Mouse (Mus musculus) midbrain, embryonic 11.5 days (tissue): ENCODE results near the gene Lrig1. TPM values are rescaled to one million over a fixed set of nuclear protein-coding genes. Genes with fewer than 3 reads are reported as not detected.
A peak's percentile ranks its signal among the peaks of the same experiment; 100 is the strongest.

ENCODE experiments used
- ATAC-seq: fragments of 200-750 bp; cut with Nextera tagmentation; 2 replicates; pipeline ENCODE4 v1.8.0; 2017; ENCODE audit warnings: moderate TSS enrichment, moderate library complexity; ENCODE audit not compliant: low FRiP score
- DNase-seq: peaks from one replicate; pipeline ENCODE4 v3.0.0; 2015; ENCODE audit warnings: low spot score; ENCODE audit errors: missing footprints
- H3K27ac ChIP-seq: fragments of 300-500 bp; sonication (generic); 2 replicates; pipeline ENCODE4 v1.5.1; 2014; ENCODE audit warnings: low read depth, low read length
- H3K27me3 ChIP-seq: fragments of 300-500 bp; sonication (generic); 2 replicates; pipeline ENCODE4 v1.6.1; 2014; ENCODE audit warnings: mild to moderate bottlenecking, low read length, moderate library complexity, mixed read lengths; ENCODE audit not compliant: control insufficient read depth, insufficient read depth
- H3K36me3 ChIP-seq: fragments of 300-500 bp; sonication (generic); 2 replicates; pipeline ENCODE4 v1.6.1; 2014; ENCODE audit warnings: mild to moderate bottlenecking, low read length, moderate library complexity, mixed read lengths; ENCODE audit not compliant: control insufficient read depth, insufficient read depth
- H3K4me1 ChIP-seq: fragments of 300-500 bp; sonication (generic); 2 replicates; pipeline ENCODE4 v1.6.1; 2014; ENCODE audit warnings: low read length; ENCODE audit not compliant: control insufficient read depth, insufficient read depth
- H3K4me2 ChIP-seq: fragments of 300-500 bp; sonication (generic); 2 replicates; pipeline ENCODE4 v1.6.1; 2014; ENCODE audit warnings: mild to moderate bottlenecking, moderate library complexity
- H3K4me3 ChIP-seq: fragments of 300-500 bp; sonication (generic); 2 replicates; pipeline ENCODE4 v1.5.1; 2014; ENCODE audit warnings: low read depth, low read length
- H3K9ac ChIP-seq: fragments of 300-500 bp; sonication (generic); 2 replicates; pipeline ENCODE4 v1.6.1; 2014; ENCODE audit warnings: low read length
- H3K9me3 ChIP-seq: fragments of 300-500 bp; sonication (generic); 2 replicates; pipeline ENCODE4 v1.6.1; 2016; ENCODE audit warnings: low read length; ENCODE audit not compliant: control insufficient read depth
- WGBS: fragments of 180-500 bp; shearing (Covaris S2); extraction: QIAGEN DNeasy Blood & Tissue Kit; methylation state at CpG from one replicate; pipeline ENCODE4 v1.1.7; 2014; 5-methylcytosine and 5-hydroxymethylcytosine counted together
- polyA plus RNA-seq: library from polyadenylated mRNA; unstranded; fragments of >200 nt; fragmentation: Nextera tagmentation; extraction: Ambion mirVana; gene quantifications from 2 replicates; pipeline ENCODE4 v1.2.1, GENCODE M21; 2014

Gene Lrig1
- polyA plus RNA-seq, 1 experiment from 2014 or later: 17.4 TPM

DNA sequence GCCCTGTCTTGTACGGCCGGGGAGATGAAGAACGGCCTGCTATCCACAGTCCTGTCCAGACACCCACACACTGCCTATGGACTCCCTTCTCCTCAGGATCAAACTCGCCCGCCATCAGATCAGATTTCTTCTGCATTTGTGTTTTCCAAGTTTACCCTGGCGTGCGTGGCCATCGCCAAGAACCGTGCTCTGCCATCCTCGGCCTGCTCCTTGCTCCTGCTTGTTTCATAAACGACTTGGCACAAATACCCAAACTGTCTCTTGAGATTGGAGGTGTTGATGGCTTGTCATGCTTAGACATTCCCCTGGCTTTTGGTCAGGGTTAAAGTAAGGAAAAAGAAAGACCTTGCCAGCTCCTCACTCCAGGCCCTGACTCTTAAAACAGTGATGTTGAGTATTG is 105.2 kb downstream of the Lrig1 start:
- 94% methylated on average over 11 of the region's 11 CpGs for WGBS
- no peaks in the 10 kb centered on the region for H3K36me3 ChIP-seq
- ATAC-seq: no peak
- H3K27ac ChIP-seq: no peak overlapping the region
- DNase-seq: peak; percentile 45
- no peaks in the 10 kb centered on the region for H3K9me3 ChIP-seq
- no peak overlapping the region for H3K9ac ChIP-seq
- H3K27me3 ChIP-seq: no peaks in the 10 kb centered on the region
- no peak overlapping the region for H3K4me3 ChIP-seq
- H3K4me1 ChIP-seq: peaks cover 6% of the 10 kb centered on the region
- H3K4me2 ChIP-seq: no peak overlapping the region

GRCm38 (mm10) chr6:94594096-94594665 is 105.8 kb downstream of the Lrig1 start:
- Histone ChIP-seq H3K4me1 (peaks cover 6% of the 10 kb centered on the region), H3K27me3 (no peaks in the 10 kb centered on the region), H3K9me3 (no peaks in the 10 kb centered on the region), H3K9ac (no peak overlapping the region), H3K4me3 (no peak overlapping the region), H3K36me3 (no peaks in the 10 kb centered on the region), H3K27ac (no peak overlapping the region), H3K4me2 (no peak overlapping the region)
- ATAC-seq (no peak), DNase-seq (peak; percentile 54)
- WGBS: 88% methylated on average over 6 of the region's 6 CpGs

- Histone ChIP-seq H3K4me1 (peaks cover 6% of the 10 kb centered on the region), H3K36me3 (no peaks in the 10 kb centered on the region), H3K27me3 (no peaks in the 10 kb centered on the region), H3K4me2 (no peak overlapping the region), H3K9ac (no peak overlapping the region), H3K9me3 (no peaks in the 10 kb centered on the region), H3K4me3 (no peak overlapping the region), H3K27ac (no peak overlapping the region)
- ATAC-seq: no peak
- peak; percentile 73 for DNase-seq
- WGBS: 49% methylated on average over 4 of the region's 4 CpGs
These were observed 107.2 kb downstream of the Lrig1 start for GRCm38 (mm10) chr6:94592710-94593109.

- Histone ChIP-seq H3K9me3 (no peaks in the 10 kb centered on the region), H3K36me3 (no peaks in the 10 kb centered on the region), H3K4me1 (peaks cover 4% of the 10 kb centered on the region), H3K27me3 (no peaks in the 10 kb centered on the region), H3K4me2 (no peak overlapping the region), H3K9ac (no peak overlapping the region), H3K27ac (no peak overlapping the region), H3K4me3 (no peak overlapping the region)
- ATAC-seq (no peak), DNase-seq (peak; percentile 76)
- 58% methylated on average over 8 of the region's 8 CpGs for WGBS
These were observed 107.7 kb downstream of the Lrig1 start for GRCm38 (mm10) chr6:94592243-94592642.

DNA sequence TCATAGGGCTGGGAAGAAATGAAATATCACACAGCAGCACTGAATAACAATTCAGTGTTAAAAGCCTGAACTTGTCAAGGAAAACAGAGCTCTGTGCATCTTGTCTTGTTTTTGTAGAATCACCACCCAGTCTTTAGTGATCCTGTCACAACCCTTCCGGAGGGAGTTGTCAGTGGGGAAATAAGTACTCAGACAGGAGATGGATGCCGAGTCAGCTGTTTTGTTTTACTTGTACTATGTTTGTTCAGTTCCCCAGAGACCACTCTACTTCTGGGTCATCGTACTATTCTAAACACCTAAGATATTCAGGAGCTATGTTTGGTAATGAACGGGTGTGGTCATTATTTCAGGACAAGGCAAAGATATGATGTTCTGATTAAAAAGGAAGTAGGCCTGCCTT is 111.6 kb downstream of the Lrig1 start:
- DNase-seq: peak; percentile 8
- H3K4me2 ChIP-seq: no peak overlapping the region
- WGBS: 91% methylated on average over 4 of the region's 4 CpGs
- ATAC-seq: no peak
- peaks cover 4% of the 10 kb centered on the region for H3K4me1 ChIP-seq
- H3K36me3 ChIP-seq: no peaks in the 10 kb centered on the region
- H3K27ac ChIP-seq: no peak overlapping the region
- no peak overlapping the region for H3K4me3 ChIP-seq
- H3K27me3 ChIP-seq: no peaks in the 10 kb centered on the region
- no peaks in the 10 kb centered on the region for H3K9me3 ChIP-seq
- H3K9ac ChIP-seq: no peak overlapping the region

- Histone ChIP-seq H3K4me3 (no peak overlapping the region), H3K27ac (no peak overlapping the region), H3K4me1 (no peaks in the 10 kb centered on the region), H3K9me3 (no peaks in the 10 kb centered on the region), H3K4me2 (no peak overlapping the region), H3K36me3 (no peaks in the 10 kb centered on the region), H3K9ac (no peak overlapping the region), H3K27me3 (no peaks in the 10 kb centered on the region)
- DNase-seq: peak; percentile 77
- WGBS: 91% methylated on average over 4 of the region's 4 CpGs
- ATAC-seq: no peak
These were observed 115.0 kb downstream of the Lrig1 start for GRCm38 (mm10) chr6:94584976-94585375.

DNA sequence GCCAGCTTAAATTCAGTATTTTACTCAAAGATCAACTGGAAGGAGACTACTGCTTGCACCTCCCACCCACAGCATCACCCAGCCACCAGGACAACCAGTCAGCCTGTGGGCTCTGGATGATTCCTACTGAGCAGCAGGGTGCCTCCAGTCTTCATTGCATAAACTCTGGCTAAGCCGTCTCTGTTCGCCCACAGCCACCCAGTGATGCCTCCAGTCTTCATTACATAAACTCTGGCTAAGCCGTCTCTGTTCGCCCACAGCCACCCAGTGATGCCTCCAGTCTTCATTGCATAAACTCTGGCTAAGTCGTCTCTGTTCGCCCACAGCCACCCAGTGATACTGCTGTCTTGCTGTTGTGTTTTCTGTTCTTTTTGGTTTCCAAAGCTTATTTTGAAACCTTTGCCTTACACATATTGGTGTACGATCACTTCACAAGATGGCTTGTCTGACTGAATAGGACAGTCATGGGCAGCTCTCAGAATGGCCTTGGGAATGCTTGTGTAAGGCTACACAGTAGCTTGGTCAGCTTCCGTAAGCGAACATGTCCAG is 115.7 kb downstream of the Lrig1 start:
- Histone ChIP-seq H3K4me3 (no peak overlapping the region), H3K36me3 (no peaks in the 10 kb centered on the region), H3K9ac (no peak overlapping the region), H3K27ac (no peak overlapping the region), H3K9me3 (no peaks in the 10 kb centered on the region), H3K27me3 (no peaks in the 10 kb centered on the region), H3K4me1 (no peaks in the 10 kb centered on the region), H3K4me2 (no peak overlapping the region)
- ATAC-seq (no peak), DNase-seq (peak; percentile 62)
- WGBS: 90% methylated on average over 9 of the region's 9 CpGs

DNA sequence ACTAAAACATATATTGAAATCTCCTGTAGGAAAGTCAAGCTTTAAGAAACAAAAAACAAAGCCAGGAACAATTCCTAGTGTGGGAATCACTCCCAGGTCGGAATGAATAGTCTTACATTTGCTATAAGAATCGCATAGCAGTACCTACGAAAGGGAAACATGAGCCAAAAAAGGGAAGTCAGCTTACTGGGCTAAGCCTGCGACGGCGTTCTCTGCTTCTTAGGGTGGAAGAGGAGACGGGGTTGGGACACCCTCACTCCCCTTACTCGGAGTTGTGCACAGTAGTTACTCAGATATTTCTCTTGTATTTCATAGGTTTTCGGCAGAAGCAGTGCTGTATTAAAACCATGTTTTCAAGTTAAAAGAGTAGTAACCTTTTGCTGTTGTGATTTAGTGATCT is 117.9 kb downstream of the Lrig1 start:
- H3K4me1 ChIP-seq: peaks cover 6% of the 10 kb centered on the region; the same call in 1 of the 2 replicates
- no peaks in the 10 kb centered on the region for H3K9me3 ChIP-seq
- no peak overlapping the region for H3K4me3 ChIP-seq
- H3K27ac ChIP-seq: no peak overlapping the region
- H3K9ac ChIP-seq: no peak overlapping the region
- ATAC-seq (no peak), DNase-seq (peak; percentile 69)
- H3K27me3 ChIP-seq: no peaks in the 10 kb centered on the region
- no peak overlapping the region for H3K4me2 ChIP-seq
- H3K36me3 ChIP-seq: no peaks in the 10 kb centered on the region
- 94% methylated on average over 9 of the region's 9 CpGs for WGBS

DNA sequence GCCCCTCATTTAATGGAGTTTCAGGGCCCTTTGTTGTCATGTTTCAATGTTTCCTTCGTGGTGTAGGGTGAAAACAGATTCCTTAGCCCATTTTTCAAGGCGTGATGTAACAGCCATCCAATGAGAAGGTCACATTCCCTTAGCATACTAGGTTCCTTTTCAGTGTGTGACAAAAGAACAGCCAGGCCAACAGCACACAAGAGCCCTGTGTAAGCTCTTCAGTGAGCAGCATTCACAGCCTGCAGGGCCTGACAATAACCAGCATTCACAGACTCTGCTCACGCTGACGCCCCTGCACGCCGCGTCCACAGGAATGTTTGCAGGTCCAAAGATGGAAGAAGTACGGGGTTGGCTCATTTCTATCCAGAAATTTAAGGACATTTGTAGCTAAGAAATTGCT is 122.0 kb downstream of the Lrig1 start:
- Histone ChIP-seq H3K4me3 (no peak overlapping the region), H3K4me2 (no peak overlapping the region), H3K9me3 (no peaks in the 10 kb centered on the region), H3K36me3 (no peaks in the 10 kb centered on the region), H3K9ac (no peak overlapping the region), H3K27ac (no peak overlapping the region; the same call in 1 of the 2 replicates), H3K27me3 (no peaks in the 10 kb centered on the region), H3K4me1 (peaks cover 18% of the 10 kb centered on the region)
- WGBS: 27% methylated on average over 8 of the region's 8 CpGs
- DNase-seq (peak; percentile 89), ATAC-seq (peak; percentile 92)
